Mouse (Mus musculus) Muller cell, postnatal 12 days (primary cell): ENCODE data around the gene Cd247.

Source experiments
- DNase-seq: peaks from one replicate; pipeline ENCODE4 v3.0.0-alpha.2; 2015; ENCODE audit errors: inconsistent ontology term

Gene Cd247

GRCm38 (mm10) chr1:165853131-165853721 is 64.7 kb downstream of the Cd247 start:
- no peak for DNase-seq

DNA sequence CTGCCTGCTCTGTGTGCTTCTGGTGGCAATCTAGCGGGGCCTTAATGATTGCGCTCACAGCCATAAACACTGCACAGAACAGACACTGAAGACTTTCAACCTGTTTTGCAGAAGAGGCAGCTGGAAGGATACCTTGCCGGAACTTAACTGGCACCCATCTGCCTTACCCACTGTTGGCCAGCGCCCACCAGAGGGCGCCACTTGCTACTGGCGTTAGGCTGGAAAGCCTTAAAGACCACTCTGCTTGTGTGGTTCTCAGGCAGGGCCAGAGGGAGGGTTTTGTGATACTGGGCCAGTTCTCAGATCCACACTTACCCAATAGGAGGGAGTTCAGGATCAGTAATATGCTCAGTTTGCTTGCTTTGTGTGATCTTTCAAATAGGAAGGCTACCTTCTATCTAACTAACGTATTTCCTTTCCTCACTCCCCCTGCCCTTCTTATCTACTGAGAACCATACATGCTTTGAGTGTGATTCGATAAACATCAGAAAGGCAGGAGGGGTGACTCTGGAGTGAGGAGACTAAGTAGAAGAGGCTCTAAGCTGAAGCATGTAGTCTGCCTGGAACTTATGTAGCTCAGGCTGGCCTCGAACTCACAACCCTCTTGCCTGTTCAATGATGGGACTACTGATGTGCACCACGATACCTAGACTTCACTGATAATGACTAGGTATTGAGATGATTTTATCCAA is 65.4 kb downstream of the Cd247 start:
- DNase-seq, result peak; percentile 55

GRCm38 (mm10) chr1:165855759-165856545 is 67.5 kb downstream of the Cd247 start:
- DNase-seq, result no peak

DNA sequence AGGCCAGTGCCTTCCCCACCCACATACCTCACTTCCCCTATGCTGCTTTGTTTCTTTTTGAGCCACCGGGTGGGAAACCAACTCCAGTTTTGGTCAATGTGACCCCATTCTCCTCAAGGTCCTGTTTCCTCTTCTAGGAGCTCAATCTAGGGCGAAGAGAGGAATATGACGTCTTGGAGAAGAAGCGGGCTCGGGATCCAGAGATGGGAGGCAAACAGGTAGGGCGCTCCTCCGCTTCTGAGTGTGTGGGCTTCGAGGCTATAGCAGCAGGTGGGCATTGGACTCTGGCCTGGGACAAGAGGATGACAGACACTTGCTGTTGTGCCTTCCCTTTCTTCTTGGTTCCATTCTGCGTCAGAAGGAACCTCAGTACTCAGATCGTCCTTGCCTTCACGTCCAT is 68.8 kb downstream of the Cd247 start:
- no peak for DNase-seq

- DNase-seq, result no peak
These were observed 69.9 kb downstream of the Cd247 start for GRCm38 (mm10) chr1:165858356-165858755.

DNA sequence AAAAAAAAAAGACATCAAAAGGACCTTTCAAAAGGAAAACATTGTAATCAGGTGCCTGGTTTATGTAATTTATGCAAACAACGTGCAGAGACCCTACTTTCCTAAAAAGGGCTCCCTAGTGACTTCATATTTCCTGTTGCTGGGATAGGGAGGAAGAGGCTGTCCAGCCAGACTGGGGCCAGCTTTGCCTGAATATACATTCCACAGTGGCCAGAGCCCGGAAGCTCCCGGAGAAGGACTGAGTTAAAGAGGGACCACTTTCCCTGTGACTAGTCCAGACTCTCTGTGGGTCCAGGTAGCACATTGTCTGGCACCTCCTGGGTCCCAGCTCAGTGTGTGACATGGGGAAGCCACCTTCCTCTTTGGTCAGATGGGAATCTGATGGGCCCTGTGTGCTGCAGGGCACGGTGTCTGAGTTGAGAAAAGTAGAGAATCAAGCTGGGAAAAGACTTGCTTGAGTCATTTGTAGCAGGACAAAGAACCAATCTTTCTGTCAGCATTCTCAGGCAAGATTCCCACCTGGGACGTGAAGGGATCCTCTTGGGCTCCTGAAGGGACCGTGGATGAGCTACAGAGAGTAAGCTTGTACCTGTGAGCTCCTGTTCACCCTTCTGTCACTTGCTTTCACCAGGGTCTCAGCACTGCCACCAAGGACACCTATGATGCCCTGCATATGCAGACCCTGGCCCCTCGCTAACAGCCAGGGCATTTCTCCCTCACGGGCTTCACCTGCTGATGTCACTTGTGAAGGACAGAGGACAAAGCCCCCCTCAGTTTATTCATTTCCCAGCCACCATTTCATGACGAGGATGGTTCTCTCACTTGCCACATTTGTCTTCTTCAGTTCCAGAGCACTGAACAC is 72.1 kb downstream of the Cd247 start:
- DNase-seq, result no peak

GRCm38 (mm10) chr1:165861235-165861609 is 72.7 kb downstream of the Cd247 start:
- DNase-seq, result no peak

GRCm38 (mm10) chr1:165862059-165862458 is 73.6 kb downstream of the Cd247 start:
- DNase-seq, result no peak

DNA sequence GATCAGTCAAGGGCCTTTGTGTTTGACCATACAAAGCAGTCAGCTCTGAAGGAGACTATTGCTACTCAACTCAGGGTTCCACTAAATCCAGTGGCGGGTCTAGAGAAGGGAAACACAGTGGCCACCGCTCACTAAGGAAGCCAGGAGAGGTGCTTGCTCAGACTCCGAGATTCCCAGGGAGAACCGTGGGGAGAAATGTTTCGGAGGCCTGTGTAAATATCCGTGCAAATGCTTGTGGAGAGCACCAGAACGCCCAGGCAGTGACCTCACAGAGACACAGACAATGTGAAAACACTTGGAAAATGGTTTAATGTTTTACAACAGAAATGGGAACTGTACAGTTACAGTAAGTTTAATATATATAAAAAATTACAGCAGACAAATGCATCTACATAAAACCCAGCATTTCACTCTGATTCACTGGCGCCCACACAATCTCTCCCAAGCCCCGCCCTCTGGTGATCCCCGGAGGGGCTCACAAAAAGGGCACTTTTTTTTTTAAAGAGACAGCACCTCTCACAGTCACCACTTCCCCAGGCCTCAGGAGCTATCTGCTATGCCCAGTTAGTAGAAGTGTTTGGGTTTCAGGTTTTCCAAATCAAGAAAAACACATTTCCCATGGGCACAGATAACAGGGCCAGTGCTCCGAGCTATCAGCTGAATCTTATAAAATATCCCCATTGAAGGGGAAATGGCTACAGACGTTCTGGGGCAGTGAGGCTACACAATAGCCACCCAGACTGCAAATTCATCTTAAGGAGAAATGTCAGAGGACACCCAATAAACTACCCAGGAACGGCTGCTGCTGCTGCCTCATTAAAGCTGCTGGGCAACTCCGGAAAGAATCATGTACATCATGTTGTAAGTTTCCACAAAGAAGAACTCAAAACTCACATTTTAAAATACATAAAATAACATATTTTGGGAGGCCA is 76.6 kb downstream of the Cd247 start:
- no peak for DNase-seq

DNA sequence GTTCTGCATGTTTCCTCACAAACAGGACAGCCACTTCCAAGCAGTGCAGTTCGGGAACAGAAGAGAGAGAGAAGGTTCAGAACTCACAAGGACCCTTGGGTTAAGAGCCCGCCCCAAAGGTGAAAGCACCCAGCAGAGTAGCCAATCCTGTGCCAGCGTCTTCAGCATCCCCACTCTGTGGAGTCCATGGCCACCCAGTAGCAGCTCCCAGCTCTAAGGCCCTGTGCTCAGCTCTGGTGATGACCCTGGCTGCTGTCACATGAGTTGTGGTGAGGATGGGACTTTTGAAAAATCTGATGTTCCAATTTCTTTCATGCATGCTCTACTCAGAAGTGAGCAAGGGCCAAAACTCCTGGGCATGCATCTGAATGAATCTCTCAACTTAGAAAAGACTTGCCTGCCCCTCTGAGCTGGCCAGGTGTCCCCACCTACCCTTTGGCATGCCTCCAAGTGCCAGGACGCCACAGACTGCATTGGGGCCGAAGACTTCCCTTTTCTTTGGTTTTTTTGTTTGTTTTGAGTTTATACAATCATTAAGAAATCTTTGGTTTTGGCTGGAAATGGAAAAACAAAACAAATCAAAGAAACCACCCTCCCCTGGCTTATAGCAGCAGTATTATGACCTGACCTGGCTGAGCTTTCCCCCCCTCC is 78.3 kb downstream of the Cd247 start:
- DNase-seq, result no peak

GRCm38 (mm10) chr1:165868659-165869058 is 80.2 kb downstream of the Cd247 start:
- no peak for DNase-seq

DNA sequence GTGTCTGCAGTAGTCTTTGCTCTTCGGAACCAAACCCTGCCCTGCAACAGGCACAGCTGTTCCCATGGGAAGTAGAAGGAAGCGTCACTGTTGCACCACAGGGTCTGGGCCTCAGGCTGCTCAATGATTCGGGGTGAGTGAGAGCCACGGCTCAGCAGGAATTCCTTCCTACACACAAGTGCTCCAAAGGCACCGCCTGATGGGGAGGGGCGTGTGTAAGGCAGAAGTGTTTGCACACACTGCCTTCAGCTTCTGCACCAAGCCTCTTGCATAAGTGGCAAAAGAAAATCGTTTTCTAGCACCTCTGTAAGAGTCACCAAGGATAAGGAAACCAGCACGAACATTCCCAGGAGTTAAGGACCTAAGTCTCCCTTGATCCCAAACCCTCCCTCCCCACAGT is 86.2 kb downstream of the Cd247 start:
- no peak for DNase-seq

- no peak for DNase-seq
These were observed 87.2 kb downstream of the Cd247 start for GRCm38 (mm10) chr1:165875520-165876284.

DNA sequence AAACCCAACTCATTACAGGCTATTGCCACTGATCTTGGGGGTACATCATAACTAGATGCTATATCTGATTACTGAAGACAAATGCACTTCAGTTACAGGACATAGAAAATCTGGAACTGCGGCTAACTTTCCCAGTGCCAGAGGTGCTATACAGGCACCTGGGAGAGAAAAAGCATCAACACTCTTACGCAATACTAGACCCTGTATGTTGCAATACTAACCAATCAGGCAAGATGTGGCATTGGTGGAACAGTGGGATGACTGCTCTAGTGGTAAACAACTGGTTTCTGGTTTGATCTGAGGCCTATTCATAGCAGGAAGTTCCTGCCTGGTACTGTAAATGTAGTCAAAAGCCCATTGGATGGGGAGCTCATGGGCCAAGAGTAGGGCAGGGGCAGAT is 90.3 kb downstream of the Cd247 start:
- DNase-seq, result no peak

- no peak for DNase-seq
These were observed 93.8 kb downstream of the Cd247 start for GRCm38 (mm10) chr1:165882146-165882900.

DNA sequence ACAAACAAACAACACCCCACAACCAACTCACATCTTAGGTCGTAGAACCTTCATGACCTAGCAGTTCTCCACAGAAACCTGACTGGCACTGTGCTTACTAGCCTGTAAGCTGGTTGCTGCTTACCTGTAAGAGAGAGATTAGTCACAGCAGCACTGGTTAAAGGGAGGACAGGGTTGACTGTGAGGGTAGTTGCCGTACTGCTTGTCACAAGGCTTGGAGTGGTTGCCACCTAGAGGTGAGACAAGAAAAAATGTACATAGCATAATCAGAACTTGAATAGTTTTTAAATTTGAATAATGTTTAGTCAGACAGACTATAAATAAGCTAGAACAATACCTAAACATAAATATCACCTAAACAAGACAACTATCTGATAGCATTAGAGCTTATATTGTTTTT is 103.2 kb downstream of the Cd247 start:
- no peak for DNase-seq

DNA sequence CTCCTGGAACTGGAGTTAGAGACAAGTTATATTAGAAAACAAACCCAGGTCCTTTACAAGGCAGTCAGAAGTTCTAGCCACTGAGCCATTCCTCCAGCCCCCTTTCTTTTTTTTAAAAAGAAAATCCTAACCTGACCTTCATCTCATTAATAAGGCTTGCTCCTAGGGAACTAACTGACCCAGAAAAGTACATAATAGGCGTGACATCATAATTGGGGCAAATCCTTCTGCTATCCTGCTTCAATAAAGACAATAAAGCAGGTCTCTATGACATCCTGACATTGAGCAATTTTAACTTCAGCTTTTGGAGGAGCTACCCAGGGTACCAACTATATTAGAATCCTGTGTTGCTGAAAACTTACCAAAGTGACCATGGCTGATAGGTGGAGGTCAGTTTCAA is 115.1 kb downstream of the Cd247 start:
- peak; percentile 6 for DNase-seq

DNA sequence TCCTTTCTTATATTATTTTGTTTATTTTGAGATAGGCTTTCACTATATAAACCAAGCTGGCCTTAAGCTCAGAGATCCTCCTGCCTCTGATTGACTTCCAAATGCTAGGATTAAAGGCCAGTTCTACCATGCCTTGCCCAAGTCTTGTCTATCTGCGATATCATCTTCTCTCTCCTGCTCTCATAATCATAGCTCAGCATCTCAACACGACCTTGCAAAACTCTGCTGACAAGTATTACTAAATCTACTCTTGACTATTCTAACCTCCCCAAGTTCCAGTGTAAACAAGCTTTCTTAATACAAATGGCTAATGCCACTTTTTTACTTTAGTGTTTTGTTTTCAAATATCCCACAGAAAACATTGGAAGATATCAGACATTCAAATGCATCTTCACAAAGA is 119.7 kb downstream of the Cd247 start:
- DNase-seq, result no peak

DNA sequence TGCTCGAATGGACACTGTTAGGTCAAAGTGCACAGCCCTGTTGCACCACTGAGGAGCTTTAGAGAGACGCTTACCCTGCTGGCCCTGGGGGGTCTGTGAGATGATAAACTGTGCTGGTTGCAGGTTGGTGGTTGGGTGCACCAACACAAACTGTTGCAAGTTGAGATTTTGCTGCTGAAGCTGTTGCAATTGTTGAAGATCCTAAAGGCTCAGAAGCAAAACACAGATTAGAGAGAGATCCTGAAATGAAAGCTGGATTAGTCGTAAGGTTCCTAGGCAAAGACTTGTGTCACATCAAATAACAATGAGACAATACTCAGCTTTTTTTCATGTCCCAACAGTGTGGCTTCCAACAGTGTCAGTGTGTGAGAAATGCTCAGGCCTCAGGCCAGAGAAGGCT is 120.3 kb downstream of the Cd247 start:
- no peak for DNase-seq
